Mouse (Mus musculus) intestine, embryonic 16.5 days (tissue): ENCODE results near the gene Slc39a5. TPM values are rescaled to one million over a fixed set of nuclear protein-coding genes. Genes with fewer than 3 reads are reported as not detected.
A peak's percentile ranks its signal among the peaks of the same experiment; 100 is the strongest.

ENCODE experiments used
- ATAC-seq: fragments of 200-750 bp; cut with Nextera tagmentation; 2 replicates; pipeline ENCODE4 v1.8.0; 2017; ENCODE audit warnings: moderate TSS enrichment, moderate library complexity
- H3K27ac ChIP-seq: fragments of 300-500 bp; sonication (generic); 2 replicates; pipeline ENCODE4 v1.5.1; 2014; ENCODE audit warnings: mild to moderate bottlenecking, low read length
- H3K27me3 ChIP-seq: fragments of 300-500 bp; sonication (generic); replicated peaks from 2 replicates; pipeline ENCODE4 v1.6.1; 2014; ENCODE audit warnings: low read length, control low read depth, mixed read lengths; ENCODE audit not compliant: control insufficient read depth, insufficient read depth
- H3K36me3 ChIP-seq: fragments of 300-500 bp; sonication (generic); 2 replicates; pipeline ENCODE4 v1.6.1; 2014; ENCODE audit warnings: low read length, control low read depth; ENCODE audit not compliant: control insufficient read depth, insufficient read depth
- H3K4me1 ChIP-seq: fragments of 300-500 bp; sonication (generic); 2 replicates; pipeline ENCODE4 v1.6.1; 2014; ENCODE audit warnings: low read length, control low read depth, mixed read lengths; ENCODE audit not compliant: control insufficient read depth, insufficient read depth
- H3K4me2 ChIP-seq: fragments of 300-500 bp; sonication (generic); 2 replicates; pipeline ENCODE4 v1.6.1; 2014; ENCODE audit warnings: low read depth, low read length, control low read depth
- H3K4me3 ChIP-seq: fragments of 300-500 bp; sonication (generic); 2 replicates; pipeline ENCODE4 v1.5.1; 2014; ENCODE audit warnings: mild to moderate bottlenecking, low read length
- H3K9ac ChIP-seq: fragments of 300-500 bp; sonication (generic); 2 replicates; pipeline ENCODE4 v1.6.1; 2014; ENCODE audit warnings: low read depth, low read length
- H3K9me3 ChIP-seq: fragments of 300-500 bp; sonication (generic); 2 replicates; pipeline ENCODE4 v1.6.1; 2016; ENCODE audit warnings: low read length, control low read depth; ENCODE audit not compliant: control insufficient read depth
- WGBS: fragments of 180-500 bp; shearing (Covaris S2); extraction: QIAGEN DNeasy Blood & Tissue Kit; methylation state at CpG from one replicate; pipeline ENCODE4 v1.1.7; 2014; 5-methylcytosine and 5-hydroxymethylcytosine counted together
- polyA plus RNA-seq: library from polyadenylated mRNA; unstranded; fragments of >200 nt; fragmentation: Nextera tagmentation; extraction: Ambion mirVana; gene quantifications from 2 replicates; pipeline ENCODE4 v1.2.1, GENCODE M21; 2015

The Slc39a5 gene
- polyA plus RNA-seq, 1 experiment from 2014 or later: 207 TPM

DNA sequence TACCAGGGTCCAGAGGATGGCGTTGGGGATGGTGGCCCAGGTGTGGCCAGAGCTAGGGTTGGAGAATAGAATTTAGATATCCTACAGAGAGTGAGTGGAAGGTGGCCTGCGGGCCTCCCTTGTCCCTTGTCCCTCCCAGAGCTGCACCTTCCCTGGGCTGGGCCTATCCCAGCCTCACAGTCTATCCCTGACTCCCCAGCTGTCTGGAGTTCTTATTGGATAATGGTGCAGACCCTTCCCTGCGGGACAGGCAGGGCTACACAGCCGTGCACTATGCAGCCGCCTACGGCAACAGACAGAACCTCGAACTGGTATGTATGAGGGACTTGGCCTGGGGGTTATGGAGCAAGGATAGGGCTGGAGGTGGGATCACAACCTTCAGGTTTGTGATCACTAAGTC, 15.1 kb downstream of the Slc39a5 start:
- ATAC-seq: no peak
- 90% methylated on average over 7 of the region's 7 CpGs for WGBS
- H3K4me2 ChIP-seq: no peak overlapping the region

DNA sequence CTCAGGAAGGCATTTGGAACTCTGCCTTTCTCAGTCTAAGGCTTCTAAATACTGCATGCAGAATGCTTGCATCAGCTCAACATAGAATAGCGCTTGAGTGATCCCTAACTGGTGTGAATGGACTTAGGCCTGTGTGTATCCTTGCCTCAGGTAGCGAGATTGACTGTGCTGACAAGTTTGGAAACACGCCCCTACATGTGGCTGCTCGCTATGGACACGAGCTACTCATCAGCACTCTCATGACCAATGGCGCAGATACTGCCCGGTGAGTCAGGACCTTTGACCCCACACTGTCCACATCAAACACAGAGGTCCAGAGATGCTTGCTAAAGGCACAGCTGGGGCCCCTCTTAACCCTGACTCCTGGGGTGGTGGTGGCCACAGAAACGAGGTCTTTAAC, 18.5 kb downstream of the Slc39a5 start:
- Histone ChIP-seq H3K4me1 (peaks cover 13% of the 10 kb centered on the region), H3K27ac (no peak overlapping the region), H3K9me3 (no peaks in the 10 kb centered on the region), H3K36me3 (peaks cover 33% of the 10 kb centered on the region), H3K27me3 (no peaks in the 10 kb centered on the region), H3K9ac (no peak overlapping the region), H3K4me2 (no peak overlapping the region), H3K4me3 (no peak overlapping the region)
- WGBS: 88% methylated on average over 8 of the region's 8 CpGs
- ATAC-seq: no peak

More for the DNA sequence above, 15.1 kb downstream of the Slc39a5 start:
- Histone ChIP-seq H3K36me3 (peaks cover 58% of the 10 kb centered on the region), H3K9ac (no peak overlapping the region), H3K9me3 (no peaks in the 10 kb centered on the region), H3K4me3 (no peak overlapping the region), H3K27ac (no peak overlapping the region), H3K27me3 (no peaks in the 10 kb centered on the region), H3K4me1 (no peaks in the 10 kb centered on the region)

DNA sequence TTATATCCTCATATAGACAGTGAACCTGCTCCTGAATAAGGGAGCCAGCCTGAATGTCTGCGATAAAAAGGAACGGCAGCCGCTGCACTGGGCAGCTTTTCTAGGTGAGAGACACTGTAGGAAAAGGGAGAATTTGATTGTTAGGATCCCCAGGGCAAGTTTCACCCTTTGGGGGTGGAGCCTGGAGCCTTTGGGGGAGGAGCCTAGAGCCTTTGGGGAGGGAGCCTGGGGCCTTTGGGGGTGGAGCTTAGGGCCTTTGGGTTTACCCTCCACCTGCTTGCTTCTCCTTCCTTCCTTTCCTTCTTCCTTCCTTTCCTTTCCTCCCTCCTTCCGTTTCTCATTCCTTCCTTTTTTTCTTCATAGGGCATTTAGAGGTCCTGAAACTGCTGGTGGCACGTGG, 20.5 kb downstream of the Slc39a5 start:
- Histone ChIP-seq H3K36me3 (peaks cover 24% of the 10 kb centered on the region), H3K27me3 (no peaks in the 10 kb centered on the region), H3K4me2 (no peak overlapping the region), H3K4me1 (peaks cover 13% of the 10 kb centered on the region), H3K27ac (no peak overlapping the region), H3K9ac (no peak overlapping the region), H3K9me3 (no peaks in the 10 kb centered on the region), H3K4me3 (no peak overlapping the region)
- no peak for ATAC-seq
- WGBS: 84% methylated on average over 5 of the region's 5 CpGs

DNA sequence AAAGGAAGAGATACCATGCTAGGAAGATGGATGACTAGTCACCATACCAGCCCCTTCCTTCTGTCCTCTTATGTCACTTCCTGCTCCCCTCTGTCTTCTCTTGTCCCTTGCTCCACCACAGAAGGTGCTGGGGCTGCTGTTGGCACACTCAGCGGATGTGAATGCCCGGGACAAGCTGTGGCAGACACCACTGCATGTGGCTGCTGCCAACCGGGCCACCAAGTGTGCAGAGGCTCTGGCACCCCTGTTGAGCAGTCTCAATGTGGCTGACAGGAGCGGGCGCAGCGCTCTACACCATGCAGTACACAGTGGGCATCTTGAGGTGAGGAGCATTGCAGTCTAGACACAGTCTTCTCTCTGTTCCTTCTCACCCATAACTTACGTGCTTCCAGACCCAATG, 21.8 kb downstream of the Slc39a5 start:
- WGBS: 93% methylated on average over 7 of the region's 7 CpGs
- Histone ChIP-seq H3K27ac (no peak overlapping the region), H3K27me3 (no peaks in the 10 kb centered on the region), H3K4me3 (no peak overlapping the region), H3K9ac (no peak overlapping the region), H3K4me1 (peaks cover 13% of the 10 kb centered on the region), H3K9me3 (no peaks in the 10 kb centered on the region), H3K36me3 (peaks cover 15% of the 10 kb centered on the region), H3K4me2 (no peak overlapping the region)
- ATAC-seq: no peak

DNA sequence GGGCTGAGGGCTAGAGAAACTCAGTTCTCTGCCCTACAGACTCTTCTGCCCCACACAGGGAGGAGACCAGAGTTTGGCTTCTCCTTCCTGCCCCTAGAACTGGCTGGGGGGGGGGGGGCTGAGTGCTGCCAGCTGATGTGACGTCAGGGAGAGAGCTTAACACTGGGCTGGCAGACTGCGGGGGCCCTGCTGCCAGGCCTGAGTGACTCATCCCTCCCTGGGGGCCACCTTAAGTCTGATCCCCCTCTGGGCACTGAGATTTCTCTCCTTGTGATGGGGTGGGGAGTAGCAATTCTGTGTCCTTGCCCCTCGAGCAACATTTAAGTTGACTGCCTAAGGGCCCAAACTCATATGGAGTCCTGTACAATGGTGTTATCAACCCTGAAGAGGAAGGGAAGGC, 22.6 kb downstream of the Slc39a5 start:
- H3K27ac ChIP-seq: no peak overlapping the region
- H3K36me3 ChIP-seq: peaks cover 10% of the 10 kb centered on the region
- no peak for ATAC-seq
- H3K4me3 ChIP-seq: no peak overlapping the region; the same call in 1 of the 2 replicates
- H3K9me3 ChIP-seq: no peaks in the 10 kb centered on the region
- H3K4me1 ChIP-seq: peaks cover 13% of the 10 kb centered on the region
- 69% methylated on average over 3 of the region's 3 CpGs for WGBS
- H3K4me2 ChIP-seq: peak overlapping the region; percentile 85
- H3K27me3 ChIP-seq: no peaks in the 10 kb centered on the region
- peak overlapping the region; percentile 99 for H3K9ac ChIP-seq

DNA sequence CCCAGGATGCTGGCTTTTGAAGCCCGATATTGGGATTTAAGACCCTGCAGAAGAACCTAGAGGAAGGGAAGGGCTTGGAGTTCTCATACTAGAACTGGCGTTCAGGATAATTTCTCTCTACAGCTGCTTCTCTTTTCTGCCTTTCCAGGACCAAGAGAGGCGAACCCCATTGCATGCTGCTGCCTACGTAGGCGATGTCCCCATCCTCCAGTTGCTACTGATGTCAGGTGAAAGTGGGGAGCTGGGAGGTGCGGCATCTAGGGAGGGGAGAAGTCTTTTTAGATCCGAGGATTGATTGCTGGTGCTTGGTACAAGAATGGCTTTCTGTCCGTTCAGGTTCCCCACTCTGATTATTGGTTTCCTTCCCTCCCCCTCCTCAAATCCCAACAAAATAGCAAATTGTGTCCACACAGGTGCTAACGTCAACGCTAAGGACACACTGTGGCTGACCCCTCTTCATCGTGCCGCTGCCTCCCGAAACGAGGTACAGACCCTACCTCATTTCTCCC, 23.0 kb downstream of the Slc39a5 start:
- no peak for ATAC-seq
- peaks cover 13% of the 10 kb centered on the region for H3K4me1 ChIP-seq
- 50% methylated on average over 14 of the region's 14 CpGs for WGBS
- H3K9me3 ChIP-seq: no peaks in the 10 kb centered on the region
- peaks cover 5% of the 10 kb centered on the region for H3K36me3 ChIP-seq
- peak overlapping the region; percentile 82 for H3K27ac ChIP-seq
- peak overlapping the region; percentile 75 for H3K4me3 ChIP-seq
- H3K4me2 ChIP-seq: peak overlapping the region; percentile 85
- H3K27me3 ChIP-seq: no peaks in the 10 kb centered on the region
- H3K9ac ChIP-seq: peak overlapping the region; percentile 99

DNA sequence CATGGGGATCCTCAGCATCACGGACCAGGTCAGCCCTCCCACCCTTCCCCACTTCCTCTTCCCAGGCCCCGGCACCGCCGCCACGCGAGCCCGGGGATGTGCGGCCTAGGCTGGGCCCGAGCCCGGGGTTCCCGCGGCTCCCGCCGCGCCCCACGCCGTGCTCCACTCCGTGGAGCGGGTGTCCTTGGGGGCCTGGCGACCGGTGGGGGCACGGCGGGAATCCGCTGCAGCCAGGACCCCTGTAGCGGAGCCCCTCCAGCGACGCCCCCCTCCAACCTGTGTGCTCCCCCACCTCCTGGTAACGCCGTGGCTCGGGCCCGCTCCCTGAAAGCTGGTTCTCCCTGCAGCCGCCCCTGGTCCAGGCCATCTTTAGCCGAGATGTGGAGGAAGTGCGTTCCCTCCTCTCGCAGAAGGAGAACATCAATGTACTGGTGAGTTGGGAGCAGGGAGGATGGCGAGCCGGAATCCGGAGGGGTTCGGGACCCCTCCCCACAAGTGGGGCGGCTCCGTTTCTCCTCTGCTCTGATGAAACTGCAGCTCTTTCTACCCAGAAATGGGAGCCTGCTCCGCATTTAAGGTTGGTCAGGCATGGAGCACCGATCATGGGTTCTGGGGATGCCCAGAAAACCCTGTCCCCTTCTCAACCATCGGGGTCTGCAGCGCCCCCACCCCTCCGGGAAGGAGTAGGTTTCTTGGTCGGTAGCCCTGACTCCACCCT, 23.6 kb downstream of the Slc39a5 start:
- Histone ChIP-seq H3K9ac (peak overlapping the region; percentile 99), H3K27ac (peak overlapping the region; percentile 82), H3K4me3 (peak overlapping the region; percentile 75), H3K4me2 (peak overlapping the region; percentile 85), H3K36me3 (peaks cover 3% of the 10 kb centered on the region), H3K9me3 (no peaks in the 10 kb centered on the region), H3K4me1 (peaks cover 13% of the 10 kb centered on the region), H3K27me3 (no peaks in the 10 kb centered on the region)
- WGBS: under 1% methylated on average over 38 of the region's 47 CpGs
- ATAC-seq: peak; percentile 77

DNA sequence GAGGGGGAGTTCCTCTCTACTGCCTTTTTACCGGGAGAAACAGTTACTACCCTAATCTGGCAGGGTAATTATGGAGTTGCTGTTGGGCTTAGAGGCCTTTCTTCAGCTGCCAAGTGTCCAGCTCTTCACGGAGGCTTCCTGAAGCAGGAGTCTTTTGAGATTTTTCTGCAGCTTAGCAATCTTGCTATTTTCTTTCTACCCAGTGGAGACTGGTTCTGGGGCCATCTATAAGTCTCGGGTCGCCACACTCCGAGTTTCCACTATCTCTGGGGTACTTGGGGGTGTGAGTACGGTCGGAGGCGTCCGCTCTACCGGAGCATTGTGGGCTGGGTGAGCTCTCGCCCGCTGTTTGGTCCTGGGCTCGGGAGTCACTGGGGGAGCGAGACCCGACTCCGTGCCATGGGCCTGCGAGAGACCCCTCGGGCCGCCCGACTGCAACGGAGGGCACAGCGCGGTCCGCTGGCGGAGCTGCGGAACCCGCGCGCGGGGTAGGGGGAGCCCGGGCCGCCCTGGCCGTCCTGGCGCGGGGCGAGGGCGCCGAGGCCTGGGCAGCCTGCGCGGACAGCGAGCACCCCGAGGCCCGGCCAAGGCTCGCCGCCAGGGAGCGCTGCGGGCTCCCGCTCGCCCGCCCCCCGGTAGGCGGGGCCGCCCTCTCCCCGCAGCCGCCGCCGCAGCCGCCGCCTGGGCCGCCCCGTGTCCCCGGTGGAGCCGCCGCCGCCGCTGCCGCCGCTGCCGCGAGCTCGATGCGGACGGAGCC, 24.4 kb downstream of the Slc39a5 start, which contains the start of gene Ankrd52:
Gene Ankrd52 (plus strand): TSS at position 661 of the 757 bp plus-strand sequence.
- Histone ChIP-seq H3K4me2 (peak within 1 kb of the TSS; percentile 85), H3K9ac (peak within 1 kb of the TSS; percentile 99), H3K9me3 (no peaks in the 10 kb centered on the region), H3K4me1 (peaks cover 13% of the 10 kb centered on the region), H3K36me3 (peaks cover under 1% of the 10 kb centered on the region), H3K27ac (peak within 1 kb of the TSS; percentile 93), H3K4me3 (peak within 1 kb of the TSS; percentile 75), H3K27me3 (no peaks in the 10 kb centered on the region)
- peak; percentile 95 for ATAC-seq
- under 1% methylated on average over 69 of the region's 73 CpGs for WGBS

DNA sequence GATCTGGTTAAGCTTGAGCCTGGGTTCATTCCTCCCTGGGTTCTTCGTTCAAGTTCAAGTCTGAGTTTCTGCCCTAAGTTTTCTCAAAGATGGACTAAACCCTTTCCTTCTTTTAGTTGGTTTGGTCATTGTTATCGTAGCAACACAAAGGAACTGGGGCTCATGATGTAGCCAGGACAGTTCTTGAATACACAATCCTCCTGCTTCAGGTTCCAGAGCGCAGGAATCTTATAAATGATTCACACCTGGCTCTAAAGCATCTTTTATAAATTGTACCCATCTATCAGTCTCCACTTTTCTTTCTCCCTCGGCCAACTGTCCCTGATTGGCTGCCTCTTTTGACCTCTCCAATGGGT, 25.0 kb downstream of the Slc39a5 start:
- Histone ChIP-seq H3K4me3 (peak overlapping the region; percentile 75; the same call in 1 of the 2 replicates), H3K36me3 (no peaks in the 10 kb centered on the region), H3K9me3 (no peaks in the 10 kb centered on the region), H3K27ac (peak overlapping the region; percentile 93; the same call in 1 of the 2 replicates), H3K4me1 (peaks cover 13% of the 10 kb centered on the region), H3K27me3 (no peaks in the 10 kb centered on the region), H3K9ac (peak overlapping the region; percentile 99), H3K4me2 (peak overlapping the region; percentile 85)
- 44% methylated on average over 4 of the region's 4 CpGs for WGBS
- ATAC-seq: no peak
